Mouse (Mus musculus): ENCODE data around the gene Atp13a1. TPM values are rescaled to one million over a fixed set of nuclear protein-coding genes. Genes with fewer than 3 reads are reported as not detected.

Gene Atp13a1
- total RNA-seq (2021) = 10 to 100 TPM; 20.7 TPM

GRCm38 (mm10) chr8:69790773-69791367, at the start of gene Atp13a1, which contains the start of gene Zfp866:
Gene Atp13a1 (plus strand): TSS chr8:69791163.
Gene Zfp866 (minus strand): TSS chr8:69791178.
- intact Hi-C loops (cut with DNase I) = loop anchor here (1.0 to 5.0 kb wide), 2 partner anchors 75 to 164 kb away; partner anchors contain the start of gene Zfp868
- DNase-seq = peak; percentile 93 to 94

- intact Hi-C loops (cut with DNase I) = no loop called here
These were observed 49.7 kb upstream of the Atp13a1 start for GRCm38 (mm10) chr8:69741231-69741630.

GRCm38 (mm10) chr8:69749544-69750454, 41.2 kb upstream of the Atp13a1 start, which contains the start of gene Zfp963:
Gene Zfp963 (minus strand): TSS chr8:69749970.
- intact Hi-C loops (cut with DNase I) = loop anchor here (2.0 kb wide), 2 partner anchors 19 to 33 kb away; no protein-coding TSS in a partner anchor

More at GRCm38 (mm10) chr8:69741231-69741630, 49.7 kb upstream of the Atp13a1 start:
- DNase-seq = no peak

DNA sequence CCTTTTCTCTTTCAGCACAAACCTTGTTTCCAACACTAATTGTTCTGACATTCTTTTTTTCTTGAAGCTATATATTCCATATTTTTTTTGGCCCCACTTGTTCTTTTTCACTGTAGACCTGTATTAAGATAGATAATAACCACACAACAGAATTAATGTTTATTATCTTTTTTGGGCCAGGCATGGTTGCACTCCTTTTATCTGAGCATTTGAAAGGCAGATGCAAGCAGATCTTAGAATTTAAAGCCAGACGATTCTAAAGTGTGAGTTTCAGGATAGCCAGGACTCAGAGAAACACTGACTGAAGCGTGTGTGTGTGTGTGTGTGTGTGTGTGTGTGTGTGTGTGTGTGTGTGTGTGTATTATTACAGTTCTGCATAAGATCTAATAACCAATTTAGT, 38.5 kb upstream of the Atp13a1 start:
- intact Hi-C loops (cut with DNase I) = no loop called here
- DNase-seq = no peak

More at GRCm38 (mm10) chr8:69749544-69750454, 41.2 kb upstream of the Atp13a1 start, which contains the start of gene Zfp963:
- peak; percentile 97 for DNase-seq

- DNase-seq = no peak
- intact Hi-C loops (cut with DNase I) = no loop called here
These were observed 32.6 kb upstream of the Atp13a1 start for GRCm38 (mm10) chr8:69758316-69758715.

GRCm38 (mm10) chr8:69761814-69762445, 29.0 kb upstream of the Atp13a1 start:
- no peak for DNase-seq
- intact Hi-C loops (cut with DNase I) = no loop called here

GRCm38 (mm10) chr8:69771221-69771620, 19.7 kb upstream of the Atp13a1 start:
- DNase-seq = no peak
- intact Hi-C loops (cut with DNase I) = no loop called here

DNA sequence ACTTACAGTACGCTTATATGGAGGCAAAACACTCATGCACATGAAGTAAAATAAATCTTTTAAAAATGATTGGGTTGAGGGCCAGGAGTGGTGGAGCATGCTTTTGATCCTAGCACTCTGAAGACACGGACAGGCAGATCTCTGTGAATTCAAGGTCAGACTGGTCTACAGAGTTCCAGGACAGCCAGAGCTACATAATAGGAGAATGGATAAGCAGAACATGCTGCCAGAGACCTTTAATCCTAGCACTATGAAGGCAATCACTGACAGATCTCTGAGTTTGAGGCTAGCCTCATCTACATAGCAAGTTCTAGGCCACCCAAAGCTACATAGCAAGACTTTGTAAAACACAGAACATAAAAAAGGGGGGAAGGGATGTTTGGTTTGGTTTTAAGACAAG, 18.9 kb upstream of the Atp13a1 start:
- intact Hi-C loops (cut with DNase I) = no loop called here

GRCm38 (mm10) chr8:69774503-69775148, 16.3 kb upstream of the Atp13a1 start, which contains the start of gene Gm20422:
Gene Gm20422 (minus strand): TSS chr8:69774886.
- DNase-seq = peak; percentile 92 to 94
- intact Hi-C loops (cut with DNase I) = no loop called here

More for the DNA sequence above, 18.9 kb upstream of the Atp13a1 start:
- no peak for DNase-seq

- intact Hi-C loops (cut with DNase I) = no loop called here
- DNase-seq = no peak
These were observed 15.8 kb upstream of the Atp13a1 start for GRCm38 (mm10) chr8:69775149-69775534.

GRCm38 (mm10) chr8:69777111-69777510, 13.9 kb upstream of the Atp13a1 start:
- no peak for DNase-seq
- intact Hi-C loops (cut with DNase I) = no loop called here

- no peak for DNase-seq
- intact Hi-C loops (cut with DNase I) = no loop called here
These were observed 1.9 kb upstream of the Atp13a1 start for GRCm38 (mm10) chr8:69789105-69789504.

GRCm38 (mm10) chr8:69789731-69790130, 1.2 kb upstream of the Atp13a1 start:
- intact Hi-C loops (cut with DNase I) = loop anchor here (5.0 kb wide), 1 partner anchor 162 kb away; the partner anchor contains the start of gene Zfp868
- no peak for DNase-seq

GRCm38 (mm10) chr8:69790364-69790763, 599 bp upstream of the Atp13a1 start:
- DNase-seq = no peak
- intact Hi-C loops (cut with DNase I) = loop anchor here (5.0 kb wide), 1 partner anchor 163 kb away; the partner anchor contains the start of gene Zfp868

DNA sequence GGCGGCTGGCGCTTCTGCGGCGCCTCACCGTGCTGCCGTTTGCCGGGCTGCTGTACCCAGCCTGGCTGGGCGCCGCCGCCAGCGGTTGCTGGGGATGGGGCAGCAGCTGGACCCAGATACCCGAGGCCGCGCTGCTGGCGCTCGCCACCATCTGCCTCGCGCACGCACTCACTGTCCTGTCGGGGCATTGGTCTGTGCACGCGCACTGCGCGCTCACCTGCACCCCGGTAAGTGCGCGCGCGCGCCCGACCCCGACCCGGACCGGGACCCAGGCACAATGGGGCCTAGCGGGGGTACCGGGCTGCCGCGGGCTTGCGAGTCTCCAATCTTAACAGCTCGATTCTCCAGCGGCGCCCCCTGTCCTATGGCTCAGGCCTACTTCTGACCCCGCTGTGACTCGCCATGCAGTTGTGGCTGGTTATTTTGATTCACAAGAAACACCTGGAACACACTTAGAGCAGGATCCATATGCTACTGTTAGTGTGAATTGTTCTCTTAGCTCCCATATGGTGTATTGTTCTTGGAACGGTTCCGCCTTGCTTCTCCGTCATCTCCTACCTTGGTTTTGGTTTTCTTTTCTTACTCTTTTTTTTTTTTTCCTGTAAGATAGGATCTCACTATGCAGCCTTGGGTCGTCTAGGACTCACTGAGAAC, 579 bp downstream of the Atp13a1 start:
- intact Hi-C loops (cut with DNase I) = loop anchor here (1.0 to 5.0 kb wide), 2 partner anchors 75 to 164 kb away; partner anchors contain the start of gene Zfp868
- DNase-seq = no peak

- no peak for DNase-seq
- intact Hi-C loops (cut with DNase I) = loop anchor here (5.0 kb wide), 1 partner anchor 166 kb away; the partner anchor contains the start of gene Zfp868
These were observed 2.7 kb downstream of the Atp13a1 start for GRCm38 (mm10) chr8:69793666-69794065.

- no peak for DNase-seq
- intact Hi-C loops (cut with DNase I) = loop anchor here (5.0 kb wide), 1 partner anchor 167 kb away; the partner anchor contains the start of gene Zfp868
These were observed 3.1 kb downstream of the Atp13a1 start for GRCm38 (mm10) chr8:69794096-69794495.

DNA sequence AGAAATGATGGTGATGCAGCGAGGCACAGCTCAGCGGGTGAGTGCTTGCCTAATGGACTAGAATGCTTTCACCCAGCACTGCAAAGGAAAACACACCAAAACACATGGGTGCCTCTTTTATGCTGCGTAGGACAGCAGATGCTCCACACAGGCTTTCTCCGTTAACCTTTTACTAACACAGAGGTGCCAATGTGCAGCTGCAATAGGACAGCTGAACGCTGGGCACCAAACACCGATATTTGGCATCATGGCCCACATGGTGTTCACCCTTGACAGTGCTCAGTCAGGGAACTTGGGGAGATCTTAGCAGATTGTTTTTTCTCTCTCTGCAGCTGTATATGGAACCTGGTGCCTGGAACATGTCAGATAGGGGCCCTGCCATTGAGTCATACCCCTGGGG, 3.9 kb downstream of the Atp13a1 start:
- DNase-seq = no peak
- intact Hi-C loops (cut with DNase I) = loop anchor here (5.0 kb wide), 1 partner anchor 168 kb away; the partner anchor contains the start of gene Zfp868

DNA sequence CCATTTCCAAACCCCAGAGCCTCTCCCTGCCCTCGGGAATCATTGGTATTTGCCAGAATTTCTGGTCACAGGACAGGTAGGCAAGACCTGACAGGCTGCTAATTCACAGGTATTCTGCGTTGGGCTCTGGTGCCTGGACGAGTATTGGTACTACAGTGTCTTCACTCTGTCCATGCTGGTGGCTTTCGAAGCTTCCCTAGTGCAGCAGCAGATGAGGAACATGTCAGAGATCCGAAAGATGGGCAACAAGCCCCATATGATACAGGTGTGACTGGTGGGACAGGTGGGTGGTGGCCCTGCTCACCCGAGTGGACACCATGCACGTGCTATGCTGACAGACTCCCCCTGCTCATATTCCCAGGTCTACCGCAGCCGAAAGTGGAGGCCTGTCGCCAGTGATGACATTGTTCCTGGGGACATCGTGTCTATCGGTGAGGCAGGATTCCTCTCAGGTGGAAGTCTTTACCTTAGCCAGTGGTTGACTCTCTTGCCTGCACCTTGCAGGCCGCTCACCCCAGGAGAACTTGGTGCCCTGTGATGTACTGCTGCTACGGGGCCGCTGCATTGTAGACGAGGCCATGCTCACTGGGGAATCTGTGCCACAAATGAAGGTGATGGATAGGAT, 5.9 kb downstream of the Atp13a1 start:
- intact Hi-C loops (cut with DNase I) = no loop called here
- DNase-seq = no peak

All from heart, postnatal 10 days (tissue).